Mouse (Mus musculus) CH12.LX (cell line): ENCODE measurements around the gene 2310057M21Rik. TPM values are rescaled to one million over a fixed set of nuclear protein-coding genes. Genes with fewer than 3 reads are reported as not detected.
A peak's percentile ranks its signal among the peaks of the same experiment; 100 is the strongest.

Source experiments
- DNase-seq: peaks from one replicate; pipeline ENCODE4 v3.0.0-alpha.2; 2013; ENCODE audit errors: extremely low read depth
- H3K27ac ChIP-seq: 2 replicates; pipeline ENCODE4 v1.5.1; 2012; ENCODE audit warnings: low read depth, mild to moderate bottlenecking, control low read depth, moderate library complexity; ENCODE audit not compliant: insufficient read depth
- H3K27me3 ChIP-seq: replicated peaks from 2 replicates; pipeline ENCODE3; 2012; ENCODE audit warnings: inconsistent platforms
- H3K36me3 ChIP-seq, 2 experiments: replicated peaks in 1 of 2; 2 replicates each; pipeline versions ENCODE3 to v1.6.1; 2012; ENCODE audit warnings: inconsistent platforms in 1 of 2, low read length in 1 of 2, mild to moderate bottlenecking in 1 of 2, mixed read lengths in 1 of 2, moderate library complexity in 1 of 2; ENCODE audit not compliant: control insufficient read depth in 1 of 2, insufficient read depth in 1 of 2
- H3K4me1 ChIP-seq, 2 experiments: 2 replicates each; pipeline ENCODE4 v1.6.1; 2012; ENCODE audit warnings: inconsistent platforms in 1 of 2, moderate library complexity in 1 of 2; ENCODE audit not compliant: insufficient read depth in 2 of 2, control insufficient read depth in 1 of 2
- H3K4me2 ChIP-seq: 2 replicates; pipeline ENCODE4 v1.6.1; 2012; ENCODE audit warnings: low read depth, mild to moderate bottlenecking, control low read depth; ENCODE audit not compliant: poor library complexity, insufficient read depth, severe bottlenecking
- H3K4me3 ChIP-seq, 3 experiments: fragments of 150-350 bp in 1 of 3; sonication (generic) in 1 of 3; replicated peaks in 1 of 3; 2 replicates each; pipeline versions ENCODE3 to v1.5.1; 2011 to 2012; ENCODE audit warnings: low read depth in 2 of 3, low read length in 2 of 3, mild to moderate bottlenecking in 2 of 3, moderate library complexity in 2 of 3, control low read depth in 1 of 3, improper control_type of control experiment in 1 of 3, inconsistent platforms in 1 of 3, mixed read lengths in 1 of 3; ENCODE audit not compliant: poor library complexity in 1 of 3
- H3K79me2 ChIP-seq: replicated peaks from 2 replicates; pipeline ENCODE4 v1.6.1; 2012; ENCODE audit warnings: mild to moderate bottlenecking, moderate library complexity; ENCODE audit not compliant: control insufficient read depth, poor library complexity, insufficient read depth, severe bottlenecking; ENCODE audit errors: extremely low read depth
- H3K9ac ChIP-seq: 2 replicates; pipeline ENCODE4 v1.6.1; 2012; ENCODE audit warnings: low read depth, mild to moderate bottlenecking, control low read depth, moderate library complexity; ENCODE audit not compliant: insufficient read depth
- H3K9me3 ChIP-seq: replicated peaks from 2 replicates; pipeline ENCODE3; 2012; ENCODE audit warnings: low read length, inconsistent platforms, mixed read lengths
- BHLHE40 ChIP-seq: IDR thresholded peaks from 2 replicates; pipeline ENCODE4 v1.6.1; 2011; ENCODE audit warnings: mild to moderate bottlenecking, low read depth, low read length, improper control_type of control experiment
- CHD1 ChIP-seq: IDR thresholded peaks from 2 replicates; pipeline ENCODE4 v1.6.1; 2012; ENCODE audit warnings: low read depth, low read length, improper control_type of control experiment, inconsistent platforms
- CHD2 ChIP-seq: IDR thresholded peaks from 2 replicates; pipeline ENCODE4 v1.6.1; 2011; ENCODE audit warnings: low read length, improper control_type of control experiment
- CTCF ChIP-seq, 2 experiments: IDR thresholded peaks in 1 of 2; conservative IDR thresholded peaks in 1 of 2; 2 replicates each; pipeline ENCODE4 v1.5.1; 2011 to 2012; ENCODE audit warnings: low read depth in 2 of 2, low read length in 2 of 2, improper control_type of control experiment in 1 of 2, inconsistent platforms in 1 of 2, mild to moderate bottlenecking in 1 of 2, moderate library complexity in 1 of 2
- E2F4 ChIP-seq: IDR thresholded peaks from 2 replicates; pipeline ENCODE4 v1.6.1; 2011; ENCODE audit warnings: low read depth, low read length, improper control_type of control experiment; ENCODE audit not compliant: insufficient replicate concordance
- ELF1 ChIP-seq: IDR thresholded peaks from 2 replicates; pipeline ENCODE4 v1.6.1; 2014; ENCODE audit warnings: low read depth, mild to moderate bottlenecking, inconsistent platforms, low read length, improper control_type of control experiment
- EP300 ChIP-seq: IDR thresholded peaks from 2 replicates; pipeline ENCODE4 v1.6.1; 2011; ENCODE audit warnings: low read length, improper control_type of control experiment
- ETS1 ChIP-seq: conservative IDR thresholded peaks from 2 replicates; pipeline ENCODE4 v1.6.1; 2012; ENCODE audit warnings: low read depth, mild to moderate bottlenecking, inconsistent platforms, low read length, improper control_type of control experiment, moderate library complexity
- GABPA ChIP-seq: IDR thresholded peaks from 2 replicates; pipeline ENCODE4 v1.6.1; 2012; ENCODE audit warnings: low read depth, low read length, improper control_type of control experiment, inconsistent platforms; ENCODE audit not compliant: insufficient replicate concordance
- HCFC1 ChIP-seq: IDR thresholded peaks from 2 replicates; pipeline ENCODE4 v1.6.1; 2012; ENCODE audit warnings: low read depth, mild to moderate bottlenecking, inconsistent platforms, low read length, improper control_type of control experiment
- IRF4 ChIP-seq: IDR thresholded peaks from 2 replicates; pipeline ENCODE4 v1.6.1; 2014; ENCODE audit warnings: low read depth, mild to moderate bottlenecking, inconsistent platforms, low read length, improper control_type of control experiment
- JUN ChIP-seq: IDR thresholded peaks from 2 replicates; pipeline ENCODE4 v1.6.1; 2011; ENCODE audit warnings: low read depth, mild to moderate bottlenecking, low read length, improper control_type of control experiment, moderate library complexity; ENCODE audit not compliant: insufficient read depth
- JUND ChIP-seq: conservative IDR thresholded peaks from 2 replicates; pipeline ENCODE4 v1.6.1; 2011; ENCODE audit warnings: low read depth, low read length, improper control_type of control experiment
- KAT2A ChIP-seq: IDR thresholded peaks from 2 replicates; pipeline ENCODE4 v1.6.1; 2012; ENCODE audit warnings: low read length, improper control_type of control experiment, inconsistent platforms; ENCODE audit not compliant: insufficient replicate concordance
- MAFK ChIP-seq: IDR thresholded peaks from 2 replicates; pipeline ENCODE4 v1.6.1; 2011; ENCODE audit warnings: low read length, improper control_type of control experiment; ENCODE audit not compliant: insufficient replicate concordance
- MAX ChIP-seq: IDR thresholded peaks from 2 replicates; pipeline ENCODE4 v1.6.1; 2011; ENCODE audit warnings: low read length, improper control_type of control experiment
- MAZ ChIP-seq: IDR thresholded peaks from 2 replicates; pipeline ENCODE4 v1.6.1; 2012; ENCODE audit warnings: low read depth, mild to moderate bottlenecking, inconsistent platforms, low read length, improper control_type of control experiment, moderate library complexity
- MEF2A ChIP-seq: IDR thresholded peaks from 2 replicates; pipeline ENCODE4 v1.6.1; 2014; ENCODE audit warnings: low read depth, mild to moderate bottlenecking, inconsistent platforms, low read length, improper control_type of control experiment, borderline replicate concordance
- MXI1 ChIP-seq: IDR thresholded peaks from 2 replicates; pipeline ENCODE4 v1.6.1; 2011; ENCODE audit warnings: mild to moderate bottlenecking, low read depth, low read length, improper control_type of control experiment
- MYC ChIP-seq: IDR thresholded peaks from 2 replicates; pipeline ENCODE4 v1.6.1; 2011; ENCODE audit warnings: low read depth, mild to moderate bottlenecking, improper control_type of control experiment, low read length
- NELFE ChIP-seq: IDR thresholded peaks from 2 replicates; pipeline ENCODE4 v1.6.1; 2011; ENCODE audit warnings: low read depth, low read length, improper control_type of control experiment
- NRF1 ChIP-seq: IDR thresholded peaks from 2 replicates; pipeline ENCODE4 v1.6.1; 2014; ENCODE audit warnings: low read depth, mild to moderate bottlenecking, inconsistent platforms, low read length, improper control_type of control experiment, moderate library complexity
- PAX5 ChIP-seq: IDR thresholded peaks from 2 replicates; pipeline ENCODE4 v1.6.1; 2012; ENCODE audit warnings: low read length, inconsistent platforms, mixed read lengths
- POLR2A ChIP-seq: IDR thresholded peaks from 2 replicates; pipeline ENCODE4 v1.6.1; 2011; ENCODE audit warnings: low read depth, mild to moderate bottlenecking, improper control_type of control experiment, low read length
- POLR2AphosphoS2 ChIP-seq: IDR thresholded peaks from 2 replicates; pipeline ENCODE4 v1.6.1; 2011; ENCODE audit warnings: low read depth, low read length, improper control_type of control experiment
- RAD21 ChIP-seq: IDR thresholded peaks from 2 replicates; pipeline ENCODE4 v1.6.1; 2011; ENCODE audit warnings: low read depth, mild to moderate bottlenecking, low read length, improper control_type of control experiment, moderate library complexity
- RCOR1 ChIP-seq: conservative IDR thresholded peaks from 2 replicates; pipeline ENCODE4 v1.6.1; 2012; ENCODE audit warnings: low read depth, mild to moderate bottlenecking, inconsistent platforms, low read length, improper control_type of control experiment
- SIN3A ChIP-seq: IDR thresholded peaks from 2 replicates; pipeline ENCODE4 v1.6.1; 2012; ENCODE audit warnings: low read length, improper control_type of control experiment, inconsistent platforms
- SMC3 ChIP-seq: IDR thresholded peaks from 2 replicates; pipeline ENCODE4 v1.6.1; 2011; ENCODE audit warnings: low read depth, low read length, improper control_type of control experiment
- TBP ChIP-seq: conservative IDR thresholded peaks from 2 replicates; pipeline ENCODE4 v1.6.1; 2011; ENCODE audit warnings: low read depth, low read length, improper control_type of control experiment
- TCF12 ChIP-seq: IDR thresholded peaks from 2 replicates; pipeline ENCODE4 v1.6.1; 2014; ENCODE audit warnings: low read depth, mild to moderate bottlenecking, inconsistent platforms, low read length, improper control_type of control experiment
- UBTF ChIP-seq: IDR thresholded peaks from 2 replicates; pipeline ENCODE4 v1.6.1; 2012; ENCODE audit warnings: low read depth, mild to moderate bottlenecking, inconsistent platforms, low read length, improper control_type of control experiment, moderate library complexity
- USF1 ChIP-seq: IDR thresholded peaks from 2 replicates; pipeline ENCODE4 v1.6.1; 2014; ENCODE audit warnings: low read depth, mild to moderate bottlenecking, inconsistent platforms, low read length, improper control_type of control experiment
- USF2 ChIP-seq: conservative IDR thresholded peaks from 2 replicates; pipeline ENCODE4 v1.6.1; 2011; ENCODE audit warnings: low read depth, low read length, improper control_type of control experiment
- ZC3H11A ChIP-seq: IDR thresholded peaks from 2 replicates; pipeline ENCODE4 v1.6.1; 2012; ENCODE audit warnings: low read depth, mild to moderate bottlenecking, inconsistent platforms, low read length, improper control_type of control experiment
- ZKSCAN1 ChIP-seq: IDR thresholded peaks from 2 replicates; pipeline ENCODE4 v1.6.1; 2012; ENCODE audit warnings: low read depth, inconsistent platforms, low read length, improper control_type of control experiment, borderline replicate concordance
- ZMIZ1 ChIP-seq: IDR thresholded peaks from 2 replicates; pipeline ENCODE4 v1.6.1; 2012; ENCODE audit warnings: low read depth, mild to moderate bottlenecking, inconsistent platforms, low read length, improper control_type of control experiment
- ZNF384 ChIP-seq: IDR thresholded peaks from 2 replicates; pipeline ENCODE4 v1.6.1; 2012; ENCODE audit warnings: low read depth, low read length, improper control_type of control experiment, inconsistent platforms
- dilution Hi-C: fragments of 300-500 bp; cut with MboI; formaldehyde crosslinking; loops from 2 replicates; pipeline ENCODE4 v1.14.3; 2020; ENCODE audit warnings: low sequenced_read_pairs; ENCODE audit not compliant: extremely low pct_unique_long_range_greater_than_20kb, extremely low pct_ligation_motif_present
- in situ Hi-C: fragments of 300-500 bp; cut with MboI; formaldehyde crosslinking; loops from 3 replicates; pipeline ENCODE4 v1.14.3; 2019; ENCODE audit warnings: low sequenced_read_pairs, low pct_ligation_motif_present, low pct_unique_long_range_greater_than_20kb, mixed read lengths
- polyA plus RNA-seq: library from polyadenylated mRNA; unstranded; fragments of >175 nt; gene quantifications from 2 replicates; pipeline ENCODE4 v1.2.1, GENCODE M21; 2012; ENCODE audit warnings: low read depth; ENCODE audit not compliant: insufficient read length
- total RNA-seq, 2 experiments: library from RNA; depleted of rRNA; stranded (reverse); fragments of 300-350 nt in 1 of 2; fragments of >200 nt in 1 of 2; gene quantifications; 2 replicates each; pipeline ENCODE4 v1.2.3; 2012 to 2014

Gene 2310057M21Rik
- total RNA-seq (2012; rRNA removed) (13.1 and 14.6 TPM in 2 replicates), total RNA-seq (2014; rRNA removed) (3.3 and 3.4 TPM in 2 replicates), polyA plus RNA-seq (20.2 and 22.5 TPM in 2 replicates)

DNA sequence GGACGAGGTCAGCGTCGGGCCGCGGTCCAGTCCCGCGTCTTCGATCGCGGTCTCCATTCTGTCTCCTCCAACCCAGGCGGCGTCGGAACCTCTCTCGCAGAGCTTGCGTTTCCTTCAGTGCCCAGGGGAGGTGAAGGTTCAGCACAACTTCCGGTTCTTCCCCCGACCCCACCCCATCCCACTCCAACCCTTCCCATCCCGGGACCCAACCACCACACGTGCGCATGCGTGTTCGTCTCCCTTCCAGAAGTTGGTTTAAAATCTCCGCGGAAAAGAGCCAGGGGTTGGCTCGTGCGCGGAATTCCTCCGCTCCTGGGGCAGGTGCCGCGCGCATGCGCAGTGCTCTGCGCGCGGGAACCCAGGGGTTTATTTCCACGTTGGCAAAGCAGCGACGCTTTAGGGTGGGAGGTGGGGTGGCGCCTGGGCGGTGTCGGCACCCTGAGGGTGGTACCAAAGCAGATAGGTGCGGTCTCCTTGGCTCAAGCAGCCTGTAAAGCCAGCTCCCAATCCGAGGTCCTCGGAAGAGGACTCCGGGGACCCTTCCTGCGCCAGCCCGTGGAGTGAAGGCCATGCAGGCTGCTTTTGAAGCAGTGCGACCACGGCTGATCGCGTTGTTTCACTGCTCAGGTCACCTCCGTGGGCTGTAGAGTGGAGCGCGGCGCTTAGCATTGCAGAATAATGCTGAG, at the start of gene 2310057M21Rik:
TSS of gene 2310057M21Rik (minus strand) at position 145 of the 686 bp plus-strand sequence.
- Histone ChIP-seq H3K27ac (peak within 1 kb of the TSS; percentile 21), H3K9me3 (no peaks in the 10 kb centered on the region), H3K27me3 (peaks cover 7% of the 10 kb centered on the region), H3K4me1 (peaks cover 3 to 12% of the 10 kb centered on the region in 2 experiments), H3K4me2 (peak within 1 kb of the TSS; percentile 97), H3K36me3 (peaks cover 6 to 19% of the 10 kb centered on the region in 2 experiments), H3K4me3 (peak within 1 kb of the TSS; percentile 85 to 97 (median 85)), H3K79me2 (peaks cover 10% of the 10 kb centered on the region), H3K9ac (peak within 1 kb of the TSS; percentile 52)
- DNase-seq: peak; percentile 94
- TF ChIP-seq USF2: no peak
- peak; percentile 95 for TF ChIP-seq NRF1
- TF ChIP-seq NELFE: peak; percentile 58
- no peak for TF ChIP-seq MAX
- no peak; the same call in none of the 2 replicates for TF ChIP-seq MXI1
- peak; percentile 89 for TF ChIP-seq TCF12
- TF ChIP-seq CHD2: no peak
- TF ChIP-seq TBP: peak; percentile 78; the same call in 1 of the 2 replicates
- TF ChIP-seq E2F4: no peak; the same call in 1 of the 2 replicates
- TF ChIP-seq ETS1: no peak
- TF ChIP-seq UBTF: peak; percentile 69; the same call in 1 of the 2 replicates
- TF ChIP-seq JUN: no peak
- TF ChIP-seq ZNF384: no peak
- no peak for TF ChIP-seq MYC
- no peak for TF ChIP-seq KAT2A
- no peak for TF ChIP-seq PAX5
- TF ChIP-seq USF1: no peak
- no peak for TF ChIP-seq ZKSCAN1
- no peak for TF ChIP-seq JUND
- no peak for TF ChIP-seq SMC3
- TF ChIP-seq MEF2A: peak; percentile 9; the same call in 1 of the 2 replicates
- peak; percentile 75 for TF ChIP-seq SIN3A
- no peak for TF ChIP-seq ZC3H11A
- TF ChIP-seq MAZ: no peak
- no peak for TF ChIP-seq GABPA
- TF ChIP-seq CHD1: no peak
- no peak for TF ChIP-seq ZMIZ1
- no peak for TF ChIP-seq RAD21
- no peak for TF ChIP-seq RCOR1
- peak; percentile 63 for TF ChIP-seq POLR2A
- TF ChIP-seq POLR2AphosphoS2: no peak
- peak; percentile 88 for TF ChIP-seq HCFC1
- TF ChIP-seq IRF4: peak; percentile 42; the same call in 1 of the 2 replicates
- no peak for TF ChIP-seq CTCF (conservative IDR thresholded peaks at IDR 0.05 in 1 of 2, IDR thresholded peaks at IDR 0.05 in 1 of 2; ENCODE audit: low read depth in 2 of 2, low read length in 2 of 2)
- TF ChIP-seq BHLHE40: peak; percentile 72
- TF ChIP-seq EP300: no peak
- TF ChIP-seq ELF1: peak; percentile 55; the same call in 1 of the 2 replicates
- no peak for TF ChIP-seq MAFK
- dilution Hi-C loops (no loop called here), in situ Hi-C loops (no loop called here)
